Mouse (Mus musculus) lung, embryonic 15.5 days (tissue): ENCODE measurements at regions not wholly inside any gene's neighbourhood (a gene's known extent, or its start where the extent isn't known, plus 50 kb on each side); places are given as distances from the start of the nearest gene placed in this dataset.

Experiments
- ATAC-seq: fragments of 200-750 bp; cut with Nextera tagmentation; 2 replicates; pipeline ENCODE4 v1.8.0; 2017; ENCODE audit warnings: moderate number of reproducible peaks, borderline replicate concordance; ENCODE audit not compliant: low FRiP score, low TSS enrichment; ENCODE audit errors: extremely low read depth
- H3K27ac ChIP-seq: fragments of 300-500 bp; sonication (generic); 2 replicates; pipeline ENCODE4 v1.5.1; 2015; ENCODE audit warnings: moderate library complexity, mild to moderate bottlenecking, inconsistent platforms
- H3K27me3 ChIP-seq: fragments of 300-500 bp; sonication (generic); 2 replicates; pipeline ENCODE4 v1.6.1; 2015; ENCODE audit warnings: inconsistent platforms
- H3K36me3 ChIP-seq: fragments of 300-500 bp; sonication (generic); 2 replicates; pipeline ENCODE4 v1.6.1; 2015; ENCODE audit warnings: inconsistent platforms
- H3K4me1 ChIP-seq: fragments of 300-500 bp; sonication (generic); 2 replicates; pipeline ENCODE4 v1.6.1; 2015; ENCODE audit warnings: inconsistent platforms
- H3K4me2 ChIP-seq: fragments of 300-500 bp; sonication (generic); 2 replicates; pipeline ENCODE4 v1.6.1; 2015; ENCODE audit warnings: inconsistent platforms, mild to moderate bottlenecking, moderate library complexity
- H3K4me3 ChIP-seq: fragments of 300-500 bp; sonication (generic); 2 replicates; pipeline ENCODE4 v1.5.1; 2015; ENCODE audit warnings: mild to moderate bottlenecking, inconsistent platforms
- H3K9ac ChIP-seq: fragments of 300-500 bp; sonication (generic); 2 replicates; pipeline ENCODE4 v1.6.1; 2015; ENCODE audit warnings: inconsistent platforms
- H3K9me3 ChIP-seq: fragments of 300-500 bp; sonication (generic); 2 replicates; pipeline ENCODE4 v1.6.1; 2016; ENCODE audit warnings: inconsistent platforms
- WGBS: fragments of 180-500 bp; shearing (Covaris S2); methylation state at CpG from one replicate; pipeline ENCODE4 v1.1.7; 2015; 5-methylcytosine and 5-hydroxymethylcytosine counted together

DNA sequence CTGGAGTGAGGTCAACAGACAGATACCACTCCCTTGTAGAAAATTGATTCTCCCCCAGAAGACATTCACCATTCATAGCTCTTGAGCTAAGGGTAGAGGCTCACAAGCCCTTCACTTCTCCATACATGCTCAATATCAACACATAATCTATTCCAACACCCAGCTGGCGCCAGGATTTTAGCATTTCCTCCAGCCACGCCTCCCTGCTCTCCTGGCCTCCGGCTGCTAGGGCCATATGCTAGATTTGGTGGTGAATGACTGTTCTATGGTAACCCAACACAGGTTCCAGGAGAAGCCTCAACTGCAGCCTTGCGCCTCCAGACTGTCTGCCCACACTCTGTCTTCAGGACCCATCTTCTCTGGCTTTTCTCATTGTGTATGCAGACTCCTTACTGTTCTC lies 197.9 kb downstream of the Gm11011 start:
- ATAC-seq, result no peak
- Histone ChIP-seq H3K36me3 (no peaks in the 10 kb centered on the region), H3K9me3 (no peaks in the 10 kb centered on the region), H3K27me3 (no peaks in the 10 kb centered on the region), H3K9ac (no peak overlapping the region), H3K4me2 (no peak overlapping the region), H3K4me1 (peaks cover 9% of the 10 kb centered on the region; the same call in 1 of the 2 replicates), H3K27ac (no peak overlapping the region), H3K4me3 (no peak overlapping the region)
- 55% methylated on average over 4 of the region's 4 CpGs for WGBS

DNA sequence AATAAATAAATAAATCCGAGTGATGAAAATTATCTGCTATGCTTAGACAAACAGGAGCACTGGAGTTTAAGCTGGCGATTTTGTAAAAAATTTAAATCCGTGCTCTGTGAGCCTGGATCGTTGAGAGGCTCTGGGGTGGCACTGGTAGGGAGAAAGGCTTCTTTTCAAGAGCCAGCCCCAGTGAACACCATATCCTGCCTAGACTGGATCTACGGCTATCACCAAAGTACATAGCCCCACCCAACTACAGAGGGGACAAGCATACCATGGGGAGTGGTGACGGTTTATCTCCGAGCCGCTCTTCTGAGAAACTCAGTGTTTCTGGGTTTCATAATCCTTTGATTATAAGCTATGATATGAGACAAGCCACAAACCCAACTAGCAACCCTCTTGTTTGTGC lies 199.0 kb downstream of the Gm11011 start:
- no peak overlapping the region for H3K4me3 ChIP-seq
- H3K9me3 ChIP-seq, result no peaks in the 10 kb centered on the region
- 64% methylated on average over 8 of the region's 8 CpGs for WGBS
- no peak overlapping the region for H3K9ac ChIP-seq
- no peaks in the 10 kb centered on the region for H3K27me3 ChIP-seq
- no peak for ATAC-seq
- no peak overlapping the region for H3K27ac ChIP-seq
- H3K36me3 ChIP-seq, result no peaks in the 10 kb centered on the region
- no peak overlapping the region for H3K4me2 ChIP-seq
- H3K4me1 ChIP-seq, result peaks cover 9% of the 10 kb centered on the region; the same call in 1 of the 2 replicates

GRCm38 (mm10) chr2:169387765-169388518 lies 199.6 kb downstream of the Gm11011 start:
- no peak overlapping the region for H3K27ac ChIP-seq
- no peak overlapping the region for H3K4me3 ChIP-seq
- H3K9ac ChIP-seq, result no peak overlapping the region
- H3K9me3 ChIP-seq, result no peaks in the 10 kb centered on the region
- H3K4me2 ChIP-seq, result no peak overlapping the region
- WGBS, result 67% methylated on average over 23 of the region's 23 CpGs
- no peaks in the 10 kb centered on the region for H3K27me3 ChIP-seq
- H3K36me3 ChIP-seq, result no peaks in the 10 kb centered on the region
- ATAC-seq, result no peak
- peaks cover 9% of the 10 kb centered on the region; the same call in 1 of the 2 replicates for H3K4me1 ChIP-seq

GRCm38 (mm10) chr2:169383701-169384100 lies 203.8 kb downstream of the Gm11011 start:
- Histone ChIP-seq H3K4me3 (no peak overlapping the region), H3K9me3 (no peaks in the 10 kb centered on the region), H3K36me3 (no peaks in the 10 kb centered on the region), H3K27me3 (no peaks in the 10 kb centered on the region), H3K9ac (no peak overlapping the region), H3K4me2 (no peak overlapping the region), H3K27ac (no peak overlapping the region), H3K4me1 (no peaks in the 10 kb centered on the region)
- WGBS, result 88% methylated on average over 3 of the region's 3 CpGs
- no peak for ATAC-seq

DNA sequence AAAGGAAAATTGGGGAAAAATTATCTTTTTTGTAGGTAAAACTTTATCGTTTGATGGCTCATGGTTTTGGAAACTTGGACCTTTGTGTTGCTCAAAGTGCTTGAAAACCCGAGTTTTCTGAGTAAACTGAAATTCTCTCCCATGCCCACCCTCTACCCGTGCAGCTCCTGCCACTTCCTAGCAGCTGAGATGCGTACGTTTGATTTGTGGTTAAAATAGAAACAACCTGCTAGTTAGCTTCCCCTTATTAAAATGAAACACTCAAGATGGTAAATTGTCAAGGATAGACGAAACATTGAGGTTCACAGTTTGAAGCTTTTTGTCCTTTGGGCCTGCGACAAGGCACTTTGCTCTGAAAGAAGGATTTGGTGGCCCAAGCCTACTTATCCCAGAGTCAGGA lies 214.5 kb downstream of the Gm11011 start:
- 83% methylated on average over 7 of the region's 7 CpGs for WGBS

GRCm38 (mm10) chr2:169365046-169365445 lies 222.5 kb downstream of the Gm11011 start:
- H3K27me3 ChIP-seq, result no peaks in the 10 kb centered on the region
- H3K4me2 ChIP-seq, result no peak overlapping the region
- 58% methylated on average over 4 of the region's 4 CpGs for WGBS
- no peak for ATAC-seq
- H3K9me3 ChIP-seq, result no peaks in the 10 kb centered on the region
- H3K36me3 ChIP-seq, result no peaks in the 10 kb centered on the region
- 0 out of 2 replicates have a peak, but pooled peaks cover 4% of the 10 kb centered on the region for H3K4me1 ChIP-seq
- H3K27ac ChIP-seq, result no peak overlapping the region
- no peak overlapping the region for H3K9ac ChIP-seq
- H3K4me3 ChIP-seq, result no peak overlapping the region

More for the DNA sequence above, 214.5 kb downstream of the Gm11011 start:
- H3K4me1 ChIP-seq, result no peaks in the 10 kb centered on the region
- H3K27me3 ChIP-seq, result no peaks in the 10 kb centered on the region
- no peak overlapping the region for H3K9ac ChIP-seq
- no peak for ATAC-seq
- no peak overlapping the region for H3K4me3 ChIP-seq
- H3K9me3 ChIP-seq, result no peaks in the 10 kb centered on the region
- H3K36me3 ChIP-seq, result no peaks in the 10 kb centered on the region
- no peak overlapping the region for H3K4me2 ChIP-seq
- H3K27ac ChIP-seq, result no peak overlapping the region

- 12% methylated on average over 15 of the region's 15 CpGs for WGBS
- Histone ChIP-seq H3K36me3 (no peaks in the 10 kb centered on the region), H3K27me3 (no peaks in the 10 kb centered on the region), H3K4me3 (peak overlapping the region; percentile 16; the same call in 1 of the 2 replicates), H3K4me2 (peak overlapping the region; percentile 46), H3K9me3 (no peaks in the 10 kb centered on the region), H3K27ac (no peak overlapping the region), H3K9ac (no peak overlapping the region), H3K4me1 (0 out of 2 replicates have a peak, but pooled peaks cover 4% of the 10 kb centered on the region)
- ATAC-seq, result no peak
Observed at GRCm38 (mm10) chr2:169360272-169360671, 227.3 kb downstream of the Gm11011 start.

DNA sequence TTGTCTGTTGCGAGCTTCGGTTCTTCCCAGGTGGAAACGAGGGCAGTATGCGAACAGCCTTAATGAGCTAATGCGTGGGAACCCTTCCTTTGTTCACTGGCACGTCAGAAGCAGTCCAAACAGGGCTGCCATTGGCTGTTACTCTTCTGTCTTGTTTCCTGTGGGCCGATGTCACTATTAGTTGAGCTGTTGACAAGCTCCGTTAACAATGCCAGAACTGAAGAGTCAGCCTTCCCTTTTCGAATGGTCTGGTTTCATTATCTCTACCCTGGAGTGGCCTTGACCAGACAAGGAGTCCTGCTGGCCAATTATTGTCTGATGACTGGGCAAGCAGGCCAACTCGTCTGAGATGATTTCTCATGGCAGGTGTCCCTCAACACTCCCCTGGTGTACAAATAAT lies 230.1 kb downstream of the Gm11011 start:
- ATAC-seq, result no peak

DNA sequence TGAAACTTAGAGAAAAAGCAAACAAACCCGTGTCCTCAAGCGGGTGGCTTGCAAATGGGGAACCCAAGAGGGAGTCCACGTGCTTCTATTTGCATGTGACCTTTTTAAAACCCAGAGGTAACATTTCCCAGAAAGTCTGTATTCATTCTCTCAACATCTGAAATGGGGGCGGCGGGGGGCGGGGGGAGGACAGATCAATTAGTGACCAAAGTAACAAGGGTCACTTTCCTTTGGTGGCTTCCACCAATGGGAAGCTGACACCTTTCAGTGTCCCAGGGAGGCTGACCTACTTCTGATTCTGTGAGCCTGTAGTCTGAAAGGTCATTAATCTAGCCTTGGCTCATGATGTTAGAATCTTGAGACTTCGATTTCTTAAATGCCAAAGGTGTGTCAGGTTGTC lies 236.0 kb downstream of the Gm11011 start:
- no peak for ATAC-seq
- 73% methylated on average over 7 of the region's 7 CpGs for WGBS

More for the DNA sequence above, 230.1 kb downstream of the Gm11011 start:
- no peak overlapping the region for H3K4me3 ChIP-seq
- H3K36me3 ChIP-seq, result no peaks in the 10 kb centered on the region
- WGBS, result 76% methylated on average over 10 of the region's 10 CpGs
- no peaks in the 10 kb centered on the region for H3K27me3 ChIP-seq
- H3K4me2 ChIP-seq, result no peak overlapping the region
- no peaks in the 10 kb centered on the region for H3K9me3 ChIP-seq
- H3K27ac ChIP-seq, result no peak overlapping the region
- 0 out of 2 replicates have a peak, but pooled peaks cover 4% of the 10 kb centered on the region for H3K4me1 ChIP-seq
- no peak overlapping the region for H3K9ac ChIP-seq

GRCm38 (mm10) chr2:169346107-169346506 lies 241.4 kb downstream of the Gm11011 start:
- ATAC-seq, result no peak
- Histone ChIP-seq H3K4me2 (no peak overlapping the region), H3K27me3 (no peaks in the 10 kb centered on the region), H3K36me3 (no peaks in the 10 kb centered on the region), H3K9ac (no peak overlapping the region), H3K27ac (no peak overlapping the region), H3K4me3 (no peak overlapping the region), H3K4me1 (no peaks in the 10 kb centered on the region), H3K9me3 (no peaks in the 10 kb centered on the region)
- 65% methylated on average over 10 of the region's 10 CpGs for WGBS

More for the DNA sequence above, 236.0 kb downstream of the Gm11011 start:
- Histone ChIP-seq H3K27ac (no peak overlapping the region), H3K4me2 (no peak overlapping the region), H3K27me3 (no peaks in the 10 kb centered on the region), H3K9me3 (no peaks in the 10 kb centered on the region), H3K4me1 (no peaks in the 10 kb centered on the region), H3K9ac (no peak overlapping the region), H3K36me3 (no peaks in the 10 kb centered on the region), H3K4me3 (no peak overlapping the region)

GRCm38 (mm10) chr2:169319521-169319920 lies 268.0 kb downstream of the Gm11011 start:
- no peak for ATAC-seq
- Histone ChIP-seq H3K4me2 (no peak overlapping the region), H3K27ac (no peak overlapping the region), H3K4me3 (no peak overlapping the region), H3K9me3 (no peaks in the 10 kb centered on the region), H3K9ac (no peak overlapping the region), H3K36me3 (no peaks in the 10 kb centered on the region), H3K4me1 (no peaks in the 10 kb centered on the region), H3K27me3 (no peaks in the 10 kb centered on the region)
- WGBS, result 74% methylated on average over 5 of the region's 5 CpGs

GRCm38 (mm10) chr2:169314396-169314930 lies 273.1 kb downstream of the Gm11011 start:
- no peaks in the 10 kb centered on the region for H3K27me3 ChIP-seq
- H3K36me3 ChIP-seq, result no peaks in the 10 kb centered on the region
- no peaks in the 10 kb centered on the region for H3K4me1 ChIP-seq
- no peaks in the 10 kb centered on the region for H3K9me3 ChIP-seq
- no peak for ATAC-seq
- H3K9ac ChIP-seq, result no peak overlapping the region
- H3K27ac ChIP-seq, result no peak overlapping the region
- no peak overlapping the region for H3K4me3 ChIP-seq
- no peak overlapping the region for H3K4me2 ChIP-seq
- 43% methylated on average over 2 of the region's 2 CpGs for WGBS
